ENCODE assay signal across 8 mouse cellular contexts in genomic region chr13:58400576-58400975, GRCm38 (mm10). TPM values are rescaled to one million over a fixed set of nuclear protein-coding genes. Genes with fewer than 3 reads are reported as not detected.
A peak's percentile ranks its signal among the peaks of the same experiment; 100 is the strongest.
DNase-seq lines count a peak whose midpoint lies in the region; ATAC-seq and TF ChIP-seq lines count a peak whose summit lies in the region.

No protein-coding gene starts in this region.

- H3K4me3 ChIP-seq in lung, embryonic 14.5 days (ENCODE audit: low read depth, low read length): peak overlapping the region; percentile 97
- peak overlapping the region; percentile 86 for H3K4me3 ChIP-seq in embryonic facial prominence, embryonic 10.5 days
- H3K4me3 ChIP-seq in limb, embryonic 10.5 days: peak overlapping the region; percentile 97
- peak overlapping the region; percentile 98 for H3K4me3 ChIP-seq in neural tube, embryonic 15.5 days (replicated peaks)

- 1% methylated on average over 11 of the region's 11 CpGs for WGBS in lung, embryonic 14.5 days
- 1% methylated on average over 11 of the region's 11 CpGs for WGBS in embryonic facial prominence, embryonic 10.5 days
- WGBS in limb, embryonic 10.5 days: 2% methylated on average over 11 of the region's 11 CpGs
- WGBS in neural tube, embryonic 15.5 days: 0% methylated on average over 11 of the region's 11 CpGs

- no peaks in the 10 kb centered on the region for H3K27me3 ChIP-seq in lung, embryonic 14.5 days (ENCODE audit: insufficient read depth, low read length)
- H3K27me3 ChIP-seq in embryonic facial prominence, embryonic 10.5 days (replicated peaks; ENCODE audit: low read depth, poor library complexity, severe bottlenecking): no peaks in the 10 kb centered on the region
- no peaks in the 10 kb centered on the region for H3K27me3 ChIP-seq in limb, embryonic 10.5 days (ENCODE audit: low read depth, poor library complexity, severe bottlenecking)
- H3K27me3 ChIP-seq in neural tube, embryonic 15.5 days (replicated peaks): no peaks in the 10 kb centered on the region

- H3K9me3 ChIP-seq in lung, embryonic 14.5 days (ENCODE audit: low read depth, low read length): no peaks in the 10 kb centered on the region
- H3K9me3 ChIP-seq in embryonic facial prominence, embryonic 10.5 days: no peaks in the 10 kb centered on the region
- no peaks in the 10 kb centered on the region for H3K9me3 ChIP-seq in limb, embryonic 10.5 days (replicated peaks)
- H3K9me3 ChIP-seq in neural tube, embryonic 15.5 days (replicated peaks): no peaks in the 10 kb centered on the region

- no peak for TF ChIP-seq CTCF in lung, embryonic 14.5 days (IDR thresholded peaks at IDR 0.05; ENCODE audit: low read depth)

- H3K4me2 ChIP-seq in lung, embryonic 14.5 days: peak overlapping the region; percentile 85
- H3K4me2 ChIP-seq in neural tube, embryonic 15.5 days: peak overlapping the region; percentile 79

- no peaks in the 10 kb centered on the region for H3K4me1 ChIP-seq in lung, embryonic 14.5 days (ENCODE audit: insufficient read depth)
- peaks cover 16% of the 10 kb centered on the region for H3K4me1 ChIP-seq in embryonic facial prominence, embryonic 10.5 days
- H3K4me1 ChIP-seq in limb, embryonic 10.5 days: 0 out of 2 replicates have a peak, but pooled peaks cover 8% of the 10 kb centered on the region
- peaks cover 23% of the 10 kb centered on the region for H3K4me1 ChIP-seq in neural tube, embryonic 15.5 days

- H3K36me3 ChIP-seq in lung, embryonic 14.5 days (ENCODE audit: insufficient read depth): peaks cover 39% of the 10 kb centered on the region
- peaks cover 44% of the 10 kb centered on the region for H3K36me3 ChIP-seq in embryonic facial prominence, embryonic 10.5 days (replicated peaks)
- H3K36me3 ChIP-seq in limb, embryonic 10.5 days: peaks cover 48% of the 10 kb centered on the region
- peaks cover 24% of the 10 kb centered on the region for H3K36me3 ChIP-seq in neural tube, embryonic 15.5 days

- peak overlapping the region; percentile 100 for H3K9ac ChIP-seq in lung, embryonic 14.5 days
- peak overlapping the region; percentile 99 for H3K9ac ChIP-seq in neural tube, embryonic 15.5 days (replicated peaks)

- ATAC-seq in lung, embryonic 14.5 days (ENCODE audit: insufficient read depth): no peak
- ATAC-seq in neural tube, embryonic 15.5 days (ENCODE audit: low FRiP score): no peak
- no peak for ATAC-seq in frontal cortex, adult (ENCODE audit: low TSS enrichment)

- DNase-seq in lung, embryonic 14.5 days: peak; percentile 52
- DNase-seq in lung, postnatal 25 days (ENCODE audit: low spot score): no peak
- DNase-seq in embryonic facial prominence, embryonic 10.5 days (ENCODE audit: low spot score): peak; percentile 56
- DNase-seq in limb, embryonic 10.5 days (ENCODE audit: low spot score): no peak
- DNase-seq in layer of hippocampus, postnatal 36 days: no peak
- DNase-seq in layer of hippocampus, postnatal 25 days (ENCODE audit: extremely low spot score in 1 of 2, low spot score in 1 of 2): no peak

- peak overlapping the region; percentile 99; the same call in 1 of the 2 replicates for H3K27ac ChIP-seq in lung, embryonic 14.5 days (ENCODE audit: low read depth)
- peak overlapping the region; percentile 100 for H3K27ac ChIP-seq in embryonic facial prominence, embryonic 10.5 days (replicated peaks)
- H3K27ac ChIP-seq in limb, embryonic 10.5 days: peak overlapping the region; percentile 100
- H3K27ac ChIP-seq in neural tube, embryonic 15.5 days (replicated peaks): 0 out of 2 replicates have a peak overlapping the region, but pooled peaks have one; percentile 100

RNA-seq across cellular contexts. Expression of gene Rmi1, which starts 1.5 kb away (rescaled TPM):
- polyA plus RNA-seq in lung, embryonic 14.5 days (2014; fragmentation: Nextera tagmentation; extraction: Ambion mirVana): 25.7 and 28.8 TPM in 2 replicates
- polyA plus RNA-seq in embryonic facial prominence, embryonic 10.5 days (2016; fragmentation: Nextera tagmentation; extraction: Ambion mirVana): 27.8 and 28.1 TPM in 2 replicates
- polyA plus RNA-seq in limb, embryonic 10.5 days (2016; fragmentation: Nextera tagmentation; extraction: Ambion mirVana): 27.6 and 30.9 TPM in 2 replicates
- polyA plus RNA-seq in neural tube, embryonic 15.5 days (2015; fragmentation: Nextera tagmentation; extraction: Ambion mirVana): 23.9 and 25.2 TPM in 2 replicates
- total RNA-seq in layer of hippocampus, postnatal 36 days (2021): 10 to 100 TPM; 17.7 to 19.5 TPM
- total RNA-seq in layer of hippocampus, postnatal 25 days (2021): 10 to 100 TPM; 17.1 to 17.9 TPM

RNA-seq across cellular contexts. Expression of gene Hnrnpk, which starts 2.6 kb away (rescaled TPM):
- 1,795 and 1,797 TPM in 2 replicates for polyA plus RNA-seq in lung, embryonic 14.5 days (2014; fragmentation: Nextera tagmentation; extraction: Ambion mirVana)
- 2,126 and 2,130 TPM in 2 replicates for polyA plus RNA-seq in embryonic facial prominence, embryonic 10.5 days (2016; fragmentation: Nextera tagmentation; extraction: Ambion mirVana)
- 1,833 and 2,064 TPM in 2 replicates for polyA plus RNA-seq in limb, embryonic 10.5 days (2016; fragmentation: Nextera tagmentation; extraction: Ambion mirVana)
- 1,138 and 1,207 TPM in 2 replicates for polyA plus RNA-seq in neural tube, embryonic 15.5 days (2015; fragmentation: Nextera tagmentation; extraction: Ambion mirVana)
- 100 to 1,000 TPM; 670 to 686 TPM for total RNA-seq in layer of hippocampus, postnatal 36 days (2021)
- 100 to 1,000 TPM; 656 to 660 TPM for total RNA-seq in layer of hippocampus, postnatal 25 days (2021)

RNA-seq across cellular contexts. Expression of gene 2210016F16Rik, which starts 15.6 kb away (rescaled TPM):
- 34.0 and 34.2 TPM in 2 replicates for polyA plus RNA-seq in lung, embryonic 14.5 days (2014; fragmentation: Nextera tagmentation; extraction: Ambion mirVana)
- polyA plus RNA-seq in embryonic facial prominence, embryonic 10.5 days (2016; fragmentation: Nextera tagmentation; extraction: Ambion mirVana): 23.8 and 24.4 TPM in 2 replicates
- 23.5 and 24.5 TPM in 2 replicates for polyA plus RNA-seq in limb, embryonic 10.5 days (2016; fragmentation: Nextera tagmentation; extraction: Ambion mirVana)
- 23.4 and 24.1 TPM in 2 replicates for polyA plus RNA-seq in neural tube, embryonic 15.5 days (2015; fragmentation: Nextera tagmentation; extraction: Ambion mirVana)
- total RNA-seq in layer of hippocampus, postnatal 36 days (2021): 1 to 10 TPM; 6.3 to 7.6 TPM
- 1 to 10 TPM; 6.8 to 7.4 TPM for total RNA-seq in layer of hippocampus, postnatal 25 days (2021)

RNA-seq across cellular contexts. Expression of gene Kif27, which starts 41.7 kb away (rescaled TPM):
- 0.61 and 0.82 TPM in 2 replicates for polyA plus RNA-seq in lung, embryonic 14.5 days (2014; fragmentation: Nextera tagmentation; extraction: Ambion mirVana)
- polyA plus RNA-seq in embryonic facial prominence, embryonic 10.5 days (2016; fragmentation: Nextera tagmentation; extraction: Ambion mirVana): 0.73 and 0.86 TPM in 2 replicates
- polyA plus RNA-seq in limb, embryonic 10.5 days (2016; fragmentation: Nextera tagmentation; extraction: Ambion mirVana): 0.58 and 0.78 TPM in 2 replicates
- polyA plus RNA-seq in neural tube, embryonic 15.5 days (2015; fragmentation: Nextera tagmentation; extraction: Ambion mirVana): 1.3 and 2.0 TPM in 2 replicates
- total RNA-seq in layer of hippocampus, postnatal 36 days (2021): 1 to 10 TPM; 2.9 to 3.9 TPM
- total RNA-seq in layer of hippocampus, postnatal 25 days (2021): 1 to 10 TPM; 3.2 to 3.3 TPM

Comparison
In these comparisons a context has a peak if more than half of its experiments do, and no peak if none do; other contexts are left out.
1. DNase-seq: peak in lung, embryonic 14.5 days (single experiment) and embryonic facial prominence, embryonic 10.5 days (single experiment); none in lung, postnatal 25 days (single experiment), limb, embryonic 10.5 days (single experiment), layer of hippocampus, postnatal 36 days (0 of 2) and layer of hippocampus, postnatal 25 days (0 of 2).
2. Peak in every context shown above with its lines, with median percentiles within 50 percentile points of each other: H3K27ac ChIP-seq and H3K4me3 ChIP-seq.